ENCODE assay signal across 31 mouse cellular contexts in genomic region chr16:43259466-43259865, GRCm38 (mm10).
DNase-seq lines count a peak whose midpoint lies in the region; ATAC-seq and TF ChIP-seq lines count a peak whose summit lies in the region.
"Had no signal": no experiment of that assay in that cellular context is flagged by ENCODE, and none has a peak within 500 bp of the region (broad histone marks: within the 10 kb centered on the region; RNA-seq: fewer than 3 reads in every experiment).

No protein-coding gene starts in this region.

- TF ChIP-seq RAD21 in CH12.LX (IDR thresholded peaks at IDR 0.05; ENCODE audit: low read depth, low read length): no peak

- TF ChIP-seq CTCF in CH12.LX (conservative IDR thresholded peaks at IDR 0.05 in 1 of 2, IDR thresholded peaks at IDR 0.05 in 1 of 2; ENCODE audit: low read depth in 2 of 2, low read length in 2 of 2): no peak

- H3K4me1 ChIP-seq in kidney, embryonic 14.5 days (ENCODE audit: control insufficient read depth, insufficient read depth, low read length): 0 out of 2 replicates have a peak, but pooled peaks cover 7% of the 10 kb centered on the region
- H3K4me1 ChIP-seq in CH12.LX (ENCODE audit: control insufficient read depth in 1 of 2, insufficient read depth in 2 of 2): peaks cover 9 to 12% of the 10 kb centered on the region in 2 experiments
- H3K4me1 ChIP-seq: embryonic facial prominence, embryonic 13.5 days; forebrain, embryonic 12.5 days; forebrain, embryonic 15.5 days; hindbrain, embryonic 12.5 days; hindbrain, embryonic 15.5 days had no signal

- no peak overlapping the region for H3K4me2 ChIP-seq in kidney, embryonic 14.5 days (replicated peaks; ENCODE audit: low read depth, low read length)
- H3K4me2 ChIP-seq in CH12.LX (ENCODE audit: insufficient read depth, low read depth, poor library complexity, severe bottlenecking): no peak overlapping the region
- H3K4me2 ChIP-seq: embryonic facial prominence, embryonic 13.5 days; forebrain, embryonic 12.5 days; forebrain, embryonic 15.5 days; heart, embryonic 13.5 days; hindbrain, embryonic 12.5 days; hindbrain, embryonic 15.5 days had no signal

- WGBS in kidney, embryonic 14.5 days: 55% methylated on average over 1 of the region's 1 CpGs

- in situ Hi-C loops in CH12.LX (cut with MboI; ENCODE audit: low pct_ligation_motif_present, low pct_unique_long_range_greater_than_20kb, low sequenced_read_pairs): no loop called here

- H3K9me3 ChIP-seq in kidney, embryonic 14.5 days (ENCODE audit: control insufficient read depth, low read length): no peaks in the 10 kb centered on the region
- no peaks in the 10 kb centered on the region for H3K9me3 ChIP-seq in CH12.LX (replicated peaks; ENCODE audit: low read length)
- H3K9me3 ChIP-seq: embryonic facial prominence, embryonic 10.5 days; embryonic facial prominence, embryonic 13.5 days; forebrain, embryonic 12.5 days; forebrain, embryonic 15.5 days; G1E; heart, embryonic 10.5 days; heart, embryonic 13.5 days; hindbrain, embryonic 12.5 days; hindbrain, embryonic 15.5 days had no signal

- dilution Hi-C loops in CH12.LX (cut with MboI; ENCODE audit: extremely low pct_ligation_motif_present, extremely low pct_unique_long_range_greater_than_20kb, low sequenced_read_pairs): no loop called here

- no peak for ATAC-seq in kidney, embryonic 14.5 days (ENCODE audit: low FRiP score, low TSS enrichment)
- ATAC-seq: forebrain, embryonic 15.5 days; Patski had no signal

- no peak for TF ChIP-seq EP300 in CH12.LX (IDR thresholded peaks at IDR 0.05; ENCODE audit: low read length)

- no peak overlapping the region for H3K27ac ChIP-seq in kidney, embryonic 14.5 days (ENCODE audit: low read depth, low read length)
- no peak overlapping the region for H3K27ac ChIP-seq in CH12.LX (ENCODE audit: insufficient read depth, low read depth)
- H3K27ac ChIP-seq: embryonic facial prominence, embryonic 10.5 days; embryonic facial prominence, embryonic 13.5 days; forebrain, embryonic 12.5 days; forebrain, embryonic 15.5 days; heart, adult 2 months; heart, embryonic 10.5 days; heart, embryonic 13.5 days; hindbrain, embryonic 12.5 days; hindbrain, embryonic 15.5 days had no signal

- TF ChIP-seq POLR2A in CH12.LX (IDR thresholded peaks at IDR 0.05; ENCODE audit: low read depth, low read length): no peak

- DNase-seq in kidney, adult 11 months: peak; percentile 39
- DNase-seq in kidney, postnatal 10 days: peak; percentile 36
- DNase-seq in kidney, adult 9 months: no peak
- no peak for DNase-seq in CH12.LX (ENCODE audit: extremely low read depth)
- peak; percentile 50 to 54 for DNase-seq in kidney, postnatal 25 days
- DNase-seq in adrenal gland, adult (ENCODE audit: inconsistent age in 2 of 2, low spot score in 1 of 2): no peak
- no peak for DNase-seq in frontal cortex, postnatal 10 days (ENCODE audit: low spot score in 2 of 2)
- DNase-seq: adrenal gland, adult 2 months; adrenal gland, postnatal 14 days; cerebellum, adult 11-12 months; cerebellum, adult 8-10 months; cerebellum, postnatal 10 days; cerebellum, postnatal 36 days; embryo, embryonic 11 days; gastrocnemius, postnatal 10 days; gastrocnemius, postnatal 36 days; heart, adult 2 months; heart, postnatal 14 days; heart, postnatal 4 days had no signal

- no peak overlapping the region for H3K4me3 ChIP-seq in kidney, embryonic 14.5 days (ENCODE audit: low read length)
- H3K4me3 ChIP-seq in CH12.LX (replicated peaks in 1 of 3; ENCODE audit: low read depth in 2 of 3, low read length in 2 of 3, poor library complexity in 1 of 3): no peak overlapping the region
- H3K4me3 ChIP-seq: embryonic facial prominence, embryonic 10.5 days; embryonic facial prominence, embryonic 13.5 days; erythroblast, embryonic 14.5 days; forebrain, embryonic 12.5 days; forebrain, embryonic 15.5 days; heart, adult 2 months; heart, embryonic 10.5 days; heart, embryonic 13.5 days; hindbrain, embryonic 12.5 days; hindbrain, embryonic 15.5 days had no signal

- no peak overlapping the region for H3K9ac ChIP-seq in kidney, embryonic 14.5 days (ENCODE audit: low read depth, low read length)
- no peak overlapping the region for H3K9ac ChIP-seq in CH12.LX (ENCODE audit: insufficient read depth, low read depth)
- H3K9ac ChIP-seq: embryonic facial prominence, embryonic 13.5 days; forebrain, embryonic 12.5 days; forebrain, embryonic 15.5 days; heart, embryonic 13.5 days; hindbrain, embryonic 12.5 days; hindbrain, embryonic 15.5 days had no signal

- H3K36me3 ChIP-seq in kidney, embryonic 14.5 days (ENCODE audit: control insufficient read depth, insufficient read depth, low read length): no peaks in the 10 kb centered on the region
- no peaks in the 10 kb centered on the region for H3K36me3 ChIP-seq in CH12.LX (replicated peaks in 1 of 2; ENCODE audit: control insufficient read depth in 1 of 2, insufficient read depth in 1 of 2, low read length in 1 of 2)
- H3K36me3 ChIP-seq: embryonic facial prominence, embryonic 10.5 days; embryonic facial prominence, embryonic 13.5 days; forebrain, embryonic 15.5 days; G1E; heart, embryonic 10.5 days; heart, embryonic 13.5 days; hindbrain, embryonic 12.5 days; hindbrain, embryonic 15.5 days had no signal

- H3K27me3 ChIP-seq in kidney, embryonic 14.5 days (ENCODE audit: control insufficient read depth, insufficient read depth, low read length): no peaks in the 10 kb centered on the region
- no peaks in the 10 kb centered on the region for H3K27me3 ChIP-seq in CH12.LX (replicated peaks)
- H3K27me3 ChIP-seq: embryonic facial prominence, embryonic 13.5 days; forebrain, embryonic 12.5 days; forebrain, embryonic 15.5 days; heart, embryonic 13.5 days; hindbrain, embryonic 12.5 days; hindbrain, embryonic 15.5 days; Patski had no signal

- no peaks in the 10 kb centered on the region for H3K79me2 ChIP-seq in CH12.LX (replicated peaks; ENCODE audit: control insufficient read depth, extremely low read depth, insufficient read depth, poor library complexity, severe bottlenecking)

TF ChIP-seq in CH12.LX, 34 proteins besides CTCF, POLR2A, EP300 and RAD21:
- TF ChIP-seq SIN3A (IDR thresholded peaks at IDR 0.05; ENCODE audit: low read length): 0 out of 2 replicates have a peak, but pooled peaks have one; percentile 7
- no peak for TF ChIP-seq UBTF (IDR thresholded peaks at IDR 0.05; ENCODE audit: low read depth, low read length)
TF ChIP-seq in CH12.LX: peak in this region for 1.

Comparison
In these comparisons a context has a peak if more than half of its experiments do, and no peak if none do; other contexts are left out.
1. DNase-seq: peak in kidney, adult 11 months (single experiment), kidney, postnatal 10 days (single experiment) and kidney, postnatal 25 days (2 of 2); none in kidney, adult 9 months (single experiment), CH12.LX (single experiment), adrenal gland, adult (0 of 2) and frontal cortex, postnatal 10 days (0 of 2).